Mouse (Mus musculus) limb, embryonic 11.5 days (tissue): ENCODE data around the gene Muc4. TPM values are rescaled to one million over a fixed set of nuclear protein-coding genes. Genes with fewer than 3 reads are reported as not detected.

Experiments
- ATAC-seq: fragments of 200-750 bp; cut with Nextera tagmentation; 2 replicates; pipeline ENCODE4 v1.8.0; 2017; ENCODE audit warnings: low read depth; ENCODE audit not compliant: insufficient number of reproducible peaks, low FRiP score, low TSS enrichment
- DNase-seq: peaks from one replicate; pipeline ENCODE4 v3.0.0-alpha.2; 2015; ENCODE audit warnings: low spot score
- H3K27ac ChIP-seq: fragments of 300-500 bp; sonication (generic); replicated peaks from 2 replicates; pipeline ENCODE4 v1.5.1; 2014; ENCODE audit warnings: low read depth, mild to moderate bottlenecking, low read length
- H3K27me3 ChIP-seq: fragments of 300-500 bp; sonication (generic); 2 replicates; pipeline ENCODE4 v1.6.1; 2014; ENCODE audit warnings: mild to moderate bottlenecking, low read length, mixed read lengths; ENCODE audit not compliant: control insufficient read depth, insufficient read depth
- H3K36me3 ChIP-seq: fragments of 300-500 bp; sonication (generic); 2 replicates; pipeline ENCODE4 v1.6.1; 2014; ENCODE audit warnings: mild to moderate bottlenecking, low read length, moderate library complexity, mixed read lengths; ENCODE audit not compliant: control insufficient read depth, insufficient read depth
- H3K4me1 ChIP-seq: fragments of 300-500 bp; sonication (generic); 2 replicates; pipeline ENCODE4 v1.6.1; 2014; ENCODE audit warnings: low read length, mixed read lengths; ENCODE audit not compliant: control insufficient read depth, insufficient read depth
- H3K4me2 ChIP-seq: fragments of 300-500 bp; sonication (generic); 2 replicates; pipeline ENCODE4 v1.6.1; 2014; ENCODE audit warnings: low read depth, mild to moderate bottlenecking, moderate library complexity; ENCODE audit not compliant: severe bottlenecking
- H3K4me3 ChIP-seq: fragments of 300-500 bp; sonication (generic); 2 replicates; pipeline ENCODE4 v1.5.1; 2014; ENCODE audit warnings: low read depth, low read length
- H3K9ac ChIP-seq: fragments of 300-500 bp; sonication (generic); 2 replicates; pipeline ENCODE4 v1.6.1; 2014; ENCODE audit warnings: mild to moderate bottlenecking, low read length
- H3K9me3 ChIP-seq: fragments of 300-500 bp; sonication (generic); 2 replicates; pipeline ENCODE4 v1.6.1; 2016; ENCODE audit warnings: low read length; ENCODE audit not compliant: control insufficient read depth
- WGBS: fragments of 180-500 bp; shearing (Covaris S2); extraction: QIAGEN DNeasy Blood & Tissue Kit; methylation state at CpG from one replicate; pipeline ENCODE4 v1.1.7; 2014; 5-methylcytosine and 5-hydroxymethylcytosine counted together
- polyA plus RNA-seq: library from polyadenylated mRNA; unstranded; fragments of >200 nt; fragmentation: Nextera tagmentation; extraction: Ambion mirVana; gene quantifications from 2 replicates; pipeline ENCODE4 v1.2.1, GENCODE M21; 2014

The Muc4 gene
- polyA plus RNA-seq, 1 experiment from 2014 or later, result not detected

DNA sequence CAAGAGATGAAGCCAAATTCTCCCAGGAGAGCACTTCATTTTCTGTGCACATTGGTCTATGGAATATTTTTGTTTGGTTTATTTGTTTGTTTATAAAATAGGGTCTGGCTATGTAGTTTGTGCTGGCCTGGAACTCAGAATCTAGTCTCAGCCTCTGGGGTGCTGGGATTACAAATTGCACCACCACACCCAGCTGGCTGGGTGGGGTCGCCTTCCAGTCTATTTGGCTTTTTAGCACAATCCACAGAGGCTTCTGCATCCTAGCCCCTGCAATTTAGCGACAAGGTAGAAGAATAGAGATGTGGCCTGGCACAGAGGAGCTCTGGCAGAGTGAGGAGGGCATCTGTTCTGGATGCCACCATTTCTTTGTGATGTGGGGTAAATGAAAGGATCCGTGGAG is 78.1 kb downstream of the Muc4 start:
- Histone ChIP-seq H3K9me3 (no peaks in the 10 kb centered on the region), H3K27me3 (no peaks in the 10 kb centered on the region), H3K36me3 (no peaks in the 10 kb centered on the region), H3K4me2 (no peak overlapping the region), H3K27ac (no peak overlapping the region), H3K4me1 (peaks cover 16% of the 10 kb centered on the region), H3K9ac (no peak overlapping the region), H3K4me3 (no peak overlapping the region)
- WGBS, result 58% methylated on average over 3 of the region's 3 CpGs
- DNase-seq (no peak), ATAC-seq (no peak)

GRCm38 (mm10) chr16:32814539-32814938 is 78.9 kb downstream of the Muc4 start:
- H3K4me3 ChIP-seq, result peak overlapping the region; percentile 19
- ATAC-seq (peak; percentile 48; the same call in 1 of the 2 replicates), DNase-seq (peak; percentile 59)
- H3K9me3 ChIP-seq, result no peaks in the 10 kb centered on the region
- no peak overlapping the region; the same call in 1 of the 2 replicates for H3K9ac ChIP-seq
- H3K27me3 ChIP-seq, result no peaks in the 10 kb centered on the region
- H3K27ac ChIP-seq, result no peak overlapping the region
- peak overlapping the region; percentile 52 for H3K4me2 ChIP-seq
- 19% methylated on average over 14 of the region's 14 CpGs for WGBS
- H3K4me1 ChIP-seq, result peaks cover 16% of the 10 kb centered on the region
- H3K36me3 ChIP-seq, result no peaks in the 10 kb centered on the region

GRCm38 (mm10) chr16:32815160-32815605 is 79.5 kb downstream of the Muc4 start:
- H3K4me1 ChIP-seq, result peaks cover 16% of the 10 kb centered on the region
- H3K36me3 ChIP-seq, result no peaks in the 10 kb centered on the region
- H3K4me3 ChIP-seq, result peak overlapping the region; percentile 19; the same call in 1 of the 2 replicates
- H3K27me3 ChIP-seq, result no peaks in the 10 kb centered on the region
- H3K9ac ChIP-seq, result no peak overlapping the region
- ATAC-seq (peak; percentile 75), DNase-seq (peak; percentile 75)
- no peak overlapping the region for H3K27ac ChIP-seq
- H3K9me3 ChIP-seq, result no peaks in the 10 kb centered on the region
- H3K4me2 ChIP-seq, result peak overlapping the region; percentile 52
- WGBS, result under 1% methylated on average over 6 of the region's 6 CpGs

- no peak overlapping the region for H3K9ac ChIP-seq
- no peak for ATAC-seq
- H3K27ac ChIP-seq, result no peak overlapping the region
- no peaks in the 10 kb centered on the region for H3K27me3 ChIP-seq
- DNase-seq, result no peak
- peaks cover 2% of the 10 kb centered on the region; the same call in 1 of the 2 replicates for H3K36me3 ChIP-seq
- no peaks in the 10 kb centered on the region for H3K9me3 ChIP-seq
- H3K4me2 ChIP-seq, result no peak overlapping the region
- peaks cover 16% of the 10 kb centered on the region for H3K4me1 ChIP-seq
- 89% methylated on average over 4 of the region's 4 CpGs for WGBS
- H3K4me3 ChIP-seq, result no peak overlapping the region
Observed at GRCm38 (mm10) chr16:32818036-32818435, 82.3 kb downstream of the Muc4 start.

- Histone ChIP-seq H3K36me3 (peaks cover 2% of the 10 kb centered on the region; the same call in 1 of the 2 replicates), H3K9ac (no peak overlapping the region), H3K27me3 (no peaks in the 10 kb centered on the region), H3K4me3 (no peak overlapping the region), H3K4me2 (no peak overlapping the region), H3K27ac (no peak overlapping the region), H3K4me1 (peaks cover 16% of the 10 kb centered on the region), H3K9me3 (no peaks in the 10 kb centered on the region)
- no peak for ATAC-seq
- DNase-seq, result no peak
- 90% methylated on average over 5 of the region's 5 CpGs for WGBS
Observed at GRCm38 (mm10) chr16:32818441-32818840, 82.8 kb downstream of the Muc4 start.

GRCm38 (mm10) chr16:32821772-32822449 is 86.2 kb downstream of the Muc4 start:
- WGBS, result 66% methylated on average over 10 of the region's 10 CpGs
- DNase-seq, result no peak
- Histone ChIP-seq H3K27ac (no peak overlapping the region), H3K4me3 (no peak overlapping the region), H3K36me3 (peaks cover 2% of the 10 kb centered on the region; the same call in 1 of the 2 replicates), H3K9ac (no peak overlapping the region), H3K4me2 (no peak overlapping the region), H3K9me3 (no peaks in the 10 kb centered on the region), H3K27me3 (no peaks in the 10 kb centered on the region), H3K4me1 (no peaks in the 10 kb centered on the region)
- ATAC-seq, result no peak

GRCm38 (mm10) chr16:32822450-32822827 is 86.8 kb downstream of the Muc4 start:
- ATAC-seq (no peak), DNase-seq (no peak)
- Histone ChIP-seq H3K9ac (no peak overlapping the region), H3K27me3 (no peaks in the 10 kb centered on the region), H3K27ac (no peak overlapping the region), H3K4me2 (no peak overlapping the region), H3K4me1 (no peaks in the 10 kb centered on the region), H3K4me3 (no peak overlapping the region), H3K36me3 (peaks cover 2% of the 10 kb centered on the region; the same call in 1 of the 2 replicates), H3K9me3 (no peaks in the 10 kb centered on the region)
- WGBS, result 79% methylated on average over 6 of the region's 6 CpGs

GRCm38 (mm10) chr16:32822881-32823280 is 87.2 kb downstream of the Muc4 start:
- Histone ChIP-seq H3K4me2 (no peak overlapping the region), H3K27me3 (no peaks in the 10 kb centered on the region), H3K27ac (no peak overlapping the region), H3K4me3 (no peak overlapping the region), H3K9ac (no peak overlapping the region), H3K36me3 (peaks cover 4% of the 10 kb centered on the region), H3K9me3 (no peaks in the 10 kb centered on the region), H3K4me1 (no peaks in the 10 kb centered on the region)
- WGBS, result 81% methylated on average over 5 of the region's 5 CpGs
- DNase-seq, result no peak
- ATAC-seq, result no peak
